Mouse (Mus musculus): ENCODE results near the gene Col25a1.
A peak's percentile ranks its signal among the peaks of the same experiment; 100 is the strongest.

The Col25a1 gene

DNA sequence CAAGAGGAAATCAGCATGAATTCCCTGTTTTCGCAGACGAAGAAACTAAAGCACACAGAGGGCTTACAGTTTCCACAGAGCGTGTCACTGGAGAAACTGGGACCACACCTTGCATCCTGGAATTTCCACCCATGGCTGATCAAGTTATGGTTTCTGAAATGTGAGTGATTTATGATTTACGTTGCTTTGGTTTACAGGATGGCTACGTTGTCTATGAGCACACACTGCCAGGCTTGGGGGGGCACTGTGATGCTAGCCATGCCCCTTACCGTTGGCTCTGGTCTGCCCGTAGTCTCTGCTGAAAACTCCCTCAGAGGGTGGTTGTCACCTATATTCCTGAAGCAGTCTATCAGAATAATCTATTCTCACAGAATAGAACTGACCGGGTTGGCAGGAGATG, at the start of gene Col25a1:
TSS of gene Col25a1 (plus strand) at position 301 of the 400 bp plus-strand sequence.
- no peak for DNase-seq (ENCODE audit: low spot score)

DNA sequence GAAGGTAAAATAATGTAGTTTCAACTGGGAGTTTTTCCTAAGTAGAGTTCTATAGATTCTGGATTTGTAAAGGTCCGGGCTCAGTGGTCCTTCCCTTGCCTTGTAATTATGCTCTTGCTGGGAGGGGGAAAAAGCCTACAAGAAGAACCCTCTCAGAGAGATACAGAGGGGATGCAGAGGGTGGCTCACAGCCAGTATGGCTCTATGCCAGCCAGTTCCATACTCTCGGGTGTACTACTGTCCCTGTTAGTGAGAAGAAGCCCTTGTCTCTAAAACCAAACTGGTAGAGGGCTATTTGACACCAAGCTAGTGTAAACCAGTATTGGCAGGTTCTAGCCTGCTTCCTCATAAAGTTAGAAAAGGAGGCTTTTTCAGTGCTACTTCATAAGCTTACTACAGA, 48.0 kb upstream of the Col25a1 start:
- no peak for DNase-seq (ENCODE audit: low spot score)

DNA sequence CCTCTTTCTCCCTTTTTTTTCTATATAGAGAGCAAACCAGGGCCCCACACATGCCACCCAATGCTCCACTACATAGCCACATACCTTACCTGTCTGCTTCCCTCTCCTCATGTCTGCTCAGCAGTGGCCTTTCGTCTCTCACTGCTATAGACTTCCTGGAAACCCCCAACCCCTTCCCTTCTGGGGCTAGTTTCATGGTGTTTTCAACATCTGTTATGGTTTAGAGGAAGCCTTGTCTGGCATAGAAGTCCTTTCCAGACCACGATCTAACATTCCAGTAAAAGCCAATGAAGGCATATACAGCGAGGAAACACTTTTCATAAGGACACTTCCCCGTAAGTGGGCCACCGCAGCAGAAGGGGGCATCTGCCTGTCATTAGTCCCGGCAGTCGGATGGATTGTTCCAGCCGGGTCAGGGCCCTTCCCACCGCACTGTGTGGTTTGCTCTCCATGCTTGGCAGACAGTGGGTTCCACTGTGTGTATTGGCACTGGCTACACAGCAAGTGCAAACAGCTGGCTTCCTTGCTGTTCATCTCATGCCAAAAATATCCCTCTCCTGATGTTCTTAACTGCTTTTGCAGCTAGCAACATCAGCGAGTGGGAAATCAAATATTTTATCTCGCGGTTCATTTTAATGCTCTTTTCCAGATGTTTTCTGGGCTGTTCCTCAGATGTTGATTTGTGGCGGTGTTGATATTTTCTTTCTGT, 44.8 kb upstream of the Col25a1 start:
- DNase-seq (ENCODE audit: low spot score), result no peak

DNA sequence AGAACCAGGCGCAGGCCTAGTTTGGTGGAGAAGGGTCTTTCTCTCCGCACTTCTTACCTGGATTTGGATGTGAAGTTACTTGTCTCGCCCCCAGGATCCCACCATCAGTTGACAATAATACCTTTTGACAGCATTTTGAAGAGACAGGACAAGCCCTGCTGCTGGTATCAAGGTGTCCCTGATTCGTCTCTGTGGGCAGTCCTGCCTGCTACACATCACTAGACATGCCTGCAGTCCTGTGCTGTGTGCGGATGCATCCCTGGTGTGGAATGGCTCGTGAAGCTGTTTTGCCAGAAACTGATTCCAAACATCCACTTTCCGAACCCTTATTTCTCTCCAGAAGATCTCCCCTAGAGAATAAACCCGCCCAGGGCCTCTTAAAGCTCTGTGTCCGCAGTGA, 43.8 kb upstream of the Col25a1 start:
- DNase-seq (ENCODE audit: low spot score), result no peak

DNA sequence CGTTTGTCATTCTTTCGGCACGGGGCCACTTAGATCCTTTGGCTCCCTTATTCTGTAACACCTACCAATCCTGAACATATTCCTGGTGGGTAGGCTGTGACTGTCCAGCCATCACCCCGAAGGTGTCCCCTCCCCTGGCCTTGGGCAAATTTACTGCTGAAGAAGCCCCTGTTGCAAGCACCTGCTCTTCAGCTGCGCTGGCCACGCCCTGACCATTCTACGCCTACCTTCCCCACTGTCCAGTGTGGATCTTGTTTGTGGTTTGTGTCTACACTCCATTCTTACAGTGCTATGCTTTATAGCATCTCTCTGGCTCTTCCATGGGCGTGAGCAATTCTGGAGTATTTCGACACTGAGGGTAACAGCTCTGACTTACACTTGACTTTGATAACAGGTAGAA, 42.6 kb upstream of the Col25a1 start:
- DNase-seq (ENCODE audit: low spot score), result no peak

DNA sequence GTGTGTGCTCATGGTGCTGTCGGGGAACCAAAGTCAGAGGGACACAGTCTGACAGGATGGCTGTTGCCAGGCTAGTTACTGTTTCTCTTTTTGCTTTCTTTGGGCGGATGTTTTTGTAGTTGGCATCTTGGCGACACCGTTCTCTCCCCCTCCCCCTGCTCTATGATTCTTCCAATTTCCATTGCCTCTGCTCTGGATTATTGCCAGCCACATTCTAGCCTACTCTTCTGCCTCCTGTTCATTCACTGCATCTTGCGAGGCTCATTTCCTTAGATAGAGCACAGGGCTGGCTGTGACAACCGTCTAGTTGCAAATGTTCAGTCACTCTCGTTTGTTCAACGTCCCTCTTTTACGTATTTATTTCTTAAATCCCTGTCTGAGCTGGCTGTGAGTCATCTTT, 40.8 kb upstream of the Col25a1 start:
- DNase-seq (ENCODE audit: low spot score), result no peak

DNA sequence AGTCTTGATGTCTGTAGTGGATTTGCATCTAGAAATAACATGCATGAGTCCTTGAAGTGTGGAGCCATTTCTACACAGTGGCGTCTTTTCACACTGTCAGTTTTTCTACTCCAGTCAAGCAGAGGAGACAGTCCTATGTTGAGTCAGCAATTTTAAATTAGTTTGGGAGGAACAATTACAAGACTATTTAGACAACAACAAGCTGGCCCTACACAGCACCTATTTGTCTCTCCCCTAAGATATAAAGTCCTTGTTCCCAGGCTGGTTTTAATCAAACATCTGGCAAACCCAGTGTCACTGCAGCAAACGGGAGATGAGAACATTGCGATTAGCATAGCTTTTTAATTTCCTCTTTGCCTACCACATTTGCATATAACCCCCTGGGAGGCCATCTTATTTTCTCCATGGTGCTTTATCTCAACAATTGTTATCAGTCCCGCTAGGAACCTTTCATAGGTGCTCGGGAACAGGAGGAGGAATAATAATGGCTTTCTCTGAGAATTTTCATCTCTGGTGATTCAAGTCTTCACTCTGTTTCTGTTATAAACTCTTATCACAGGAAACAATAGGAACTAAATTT, 37.1 kb upstream of the Col25a1 start:
- no peak for DNase-seq (ENCODE audit: low spot score)

DNA sequence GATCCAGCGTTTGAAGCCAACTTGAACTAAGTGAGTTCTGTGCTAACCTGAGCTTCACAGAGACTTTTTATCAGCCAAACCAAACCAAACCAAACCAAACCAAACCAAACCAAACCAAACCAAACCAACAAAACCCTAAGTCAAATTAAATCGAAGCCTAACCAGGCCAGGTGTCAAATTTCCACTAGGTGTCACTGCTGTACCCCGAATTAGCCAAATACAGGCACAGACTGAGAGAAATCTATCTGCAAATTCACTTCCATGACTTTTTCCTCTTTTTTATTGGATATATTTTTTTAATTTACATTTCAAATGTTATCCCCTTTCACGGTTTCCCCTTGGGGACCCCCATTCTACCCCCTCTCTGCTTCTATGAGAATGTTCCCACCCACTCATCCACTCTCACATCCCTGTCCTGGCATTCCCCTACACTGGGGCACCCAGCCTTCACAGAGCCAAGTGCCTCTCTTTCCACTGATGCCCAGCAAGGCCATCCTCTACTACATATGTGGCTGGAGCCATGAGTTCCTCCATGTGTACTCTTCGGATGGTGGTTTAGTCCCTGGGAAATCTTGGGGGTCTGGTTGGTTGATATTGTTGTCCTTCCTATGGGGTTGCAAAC, 36.0 kb upstream of the Col25a1 start:
- DNase-seq (ENCODE audit: low spot score), result peak; percentile 61

DNA sequence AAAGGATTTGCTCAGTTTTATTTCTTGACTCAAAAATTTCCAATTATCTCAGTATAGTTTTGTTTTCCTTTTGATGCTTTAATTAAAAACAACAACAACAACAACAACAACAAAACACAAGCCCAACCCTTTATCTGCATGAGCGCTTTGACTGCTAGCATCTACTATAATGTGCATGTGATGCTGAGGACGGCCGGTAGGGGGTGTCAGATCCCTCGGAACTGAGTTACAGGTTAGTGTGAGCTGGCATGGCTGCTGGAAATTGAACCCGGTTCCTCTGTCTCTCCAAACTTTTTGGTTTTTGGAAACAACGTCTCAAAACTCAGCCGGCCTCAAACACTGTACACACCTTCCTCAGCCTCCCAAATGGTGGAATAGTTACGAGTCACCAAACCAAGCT, 27.8 kb upstream of the Col25a1 start:
- DNase-seq (ENCODE audit: low spot score), result peak; percentile 32

DNA sequence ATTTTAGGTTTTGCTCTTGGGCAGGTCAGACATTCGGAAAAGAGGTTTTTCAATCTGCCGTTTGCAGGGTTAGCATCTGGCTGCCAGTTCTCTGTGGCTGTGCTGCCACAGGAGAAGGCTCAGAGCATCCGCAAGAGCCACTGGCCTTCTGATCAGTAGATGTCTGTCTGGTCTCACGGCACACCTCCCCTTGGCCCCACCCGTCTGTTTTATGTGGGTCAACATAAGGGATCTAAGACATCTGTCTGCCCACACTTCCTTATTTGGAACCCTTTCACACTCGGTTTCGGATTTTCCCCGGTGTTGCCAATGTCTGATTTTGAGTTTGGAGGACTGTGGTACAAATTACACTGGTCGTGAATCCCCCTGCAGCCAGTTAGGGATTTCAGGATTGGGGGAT, 26.8 kb upstream of the Col25a1 start:
- DNase-seq (ENCODE audit: low spot score), result no peak

DNA sequence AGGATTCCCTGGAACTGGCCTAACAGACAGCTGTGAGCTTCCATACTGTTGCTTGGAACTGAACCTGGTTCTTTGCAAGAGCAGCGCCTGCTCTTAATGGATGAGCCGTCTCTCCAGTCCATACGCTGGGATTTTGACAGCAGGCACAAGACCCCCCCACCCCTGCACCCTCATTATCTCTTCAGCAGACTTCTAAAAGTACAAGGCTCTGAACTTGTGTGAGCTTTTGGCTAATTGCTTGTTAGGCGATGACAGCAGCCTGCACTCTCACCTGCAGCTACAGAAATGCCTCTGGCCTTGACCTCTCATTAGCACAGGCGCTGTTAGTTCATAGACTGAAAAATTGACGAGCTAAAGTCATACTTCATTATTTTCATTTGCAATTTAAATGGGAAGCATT, 14.4 kb upstream of the Col25a1 start:
- DNase-seq (ENCODE audit: low spot score), result no peak

DNA sequence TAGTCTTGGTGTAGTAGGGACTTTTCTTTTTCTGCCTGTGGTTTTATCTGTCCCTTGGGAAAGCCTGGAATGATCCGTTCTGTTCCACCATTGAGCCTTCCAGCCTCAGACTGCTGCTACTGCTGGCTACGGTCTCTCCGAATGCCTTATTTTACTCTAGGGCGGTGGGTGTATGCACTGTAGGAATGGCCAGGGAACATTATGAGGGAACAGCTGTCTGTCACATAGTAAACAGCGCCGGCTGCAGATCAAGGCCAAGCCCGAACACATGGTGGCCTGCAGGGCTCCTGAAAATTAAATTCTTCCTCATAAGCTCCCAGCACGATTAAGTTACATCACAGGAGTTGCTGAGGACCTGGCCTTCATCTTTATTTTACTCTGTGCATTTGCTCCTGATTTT, 3.5 kb upstream of the Col25a1 start:
- DNase-seq (ENCODE audit: low spot score), result no peak

DNA sequence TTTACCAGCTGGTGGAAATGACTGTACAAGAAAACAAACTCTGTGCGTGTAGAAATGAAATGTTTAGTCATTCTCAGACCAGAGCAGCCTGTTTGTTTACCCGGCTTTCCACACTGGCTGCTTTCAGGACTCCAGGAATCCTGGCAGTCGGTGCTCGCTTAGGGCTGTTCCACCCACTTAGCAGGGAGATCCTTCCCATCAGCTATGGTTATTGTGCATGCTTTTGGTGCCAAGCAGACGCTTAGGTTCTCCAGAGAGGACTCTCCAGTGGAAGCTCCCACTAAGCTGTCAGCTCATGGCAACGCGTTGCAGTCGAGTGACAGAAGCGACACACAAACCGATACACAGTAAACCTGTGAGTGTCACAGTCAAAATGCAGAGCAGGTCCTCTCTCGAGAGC, 2.7 kb upstream of the Col25a1 start:
- no peak for DNase-seq (ENCODE audit: low spot score)

DNA sequence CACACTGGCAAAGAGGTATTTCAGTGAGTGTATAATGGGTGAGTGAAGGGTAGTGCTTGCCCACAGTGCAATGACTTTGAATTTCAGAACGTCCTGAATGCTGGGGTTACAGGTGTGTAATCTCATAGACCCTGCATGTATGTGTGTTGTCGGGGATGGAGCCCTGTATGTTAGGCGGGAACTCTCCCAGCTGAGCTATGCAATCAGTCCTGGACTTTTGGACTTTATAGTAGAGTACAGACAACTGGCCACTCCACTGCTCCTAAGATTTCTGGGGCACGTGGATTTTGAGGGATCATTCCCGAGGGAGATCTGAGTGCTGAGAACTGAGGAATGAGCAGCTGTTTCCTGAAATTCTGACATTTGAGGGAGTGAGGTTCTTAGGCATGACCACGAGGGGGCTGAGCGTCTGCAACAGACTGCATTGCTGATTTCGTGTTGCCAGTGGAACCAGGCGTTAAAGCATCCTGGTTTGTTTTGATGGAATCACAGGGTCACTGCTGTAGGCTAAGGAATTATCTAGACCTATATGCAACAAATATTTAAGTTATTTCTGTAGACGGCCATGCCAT, 1.6 kb upstream of the Col25a1 start:
- peak; percentile 38 for DNase-seq (ENCODE audit: low spot score)

DNA sequence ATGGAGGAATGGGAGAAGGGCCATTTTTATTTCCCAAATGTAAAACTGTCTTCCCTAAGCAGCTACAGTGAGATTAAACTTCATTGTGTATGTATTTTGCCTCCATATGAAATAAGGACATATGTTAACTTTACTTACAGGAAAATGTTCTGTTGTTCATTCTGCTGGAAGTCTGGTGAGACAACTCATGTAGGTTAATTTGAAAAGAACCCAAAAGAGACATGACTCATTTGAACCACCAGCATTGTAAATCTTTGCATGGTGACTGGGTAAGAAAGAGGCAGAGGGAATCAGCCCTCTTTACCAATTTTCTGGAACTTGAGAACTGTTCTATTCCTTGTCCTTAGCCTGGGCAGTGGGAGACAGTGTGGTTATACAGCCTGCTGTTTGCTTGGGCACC, 5.9 kb downstream of the Col25a1 start:
- no peak for DNase-seq (ENCODE audit: low spot score)

DNA sequence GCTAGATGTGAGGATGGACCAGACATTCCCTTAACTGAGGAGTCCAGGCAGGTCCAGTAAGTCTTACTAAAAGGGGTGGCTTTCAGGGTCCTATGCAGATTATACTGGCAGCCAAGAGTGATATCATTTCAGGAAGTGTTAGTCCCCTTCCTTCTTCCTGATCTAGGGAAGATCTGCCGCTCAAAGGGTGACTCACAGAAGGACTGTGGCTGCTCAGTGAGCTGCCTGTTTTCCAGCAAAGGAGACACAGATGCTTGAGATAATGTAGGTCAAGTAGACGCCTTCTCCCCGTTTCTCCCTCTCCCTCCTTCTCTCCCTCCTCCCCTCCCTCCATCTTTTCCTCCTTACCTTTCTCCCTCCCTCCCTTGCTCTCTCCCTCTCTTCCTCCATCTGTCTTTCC, 6.3 kb downstream of the Col25a1 start:
- DNase-seq (ENCODE audit: low spot score), result no peak

DNA sequence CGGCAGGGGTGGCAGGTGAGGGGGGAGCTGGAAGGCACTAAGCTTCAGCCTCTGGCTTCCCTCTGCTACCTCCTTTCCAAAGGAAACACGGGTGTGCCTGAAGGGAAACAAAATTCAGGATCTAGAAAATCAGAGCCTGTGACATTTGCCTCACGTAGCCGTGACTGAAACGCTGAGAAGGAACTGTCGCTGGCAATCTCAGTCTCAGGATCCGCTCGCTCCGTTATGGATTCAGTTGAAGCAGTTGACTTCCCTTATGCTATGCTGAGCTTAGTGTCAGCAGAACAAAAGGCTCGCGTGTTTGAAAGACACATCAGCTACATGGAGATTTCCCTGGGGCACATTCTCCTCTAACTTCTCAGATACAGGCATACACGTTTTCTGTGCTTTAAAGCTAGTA, 14.6 kb downstream of the Col25a1 start:
- DNase-seq (ENCODE audit: low spot score), result no peak

DNA sequence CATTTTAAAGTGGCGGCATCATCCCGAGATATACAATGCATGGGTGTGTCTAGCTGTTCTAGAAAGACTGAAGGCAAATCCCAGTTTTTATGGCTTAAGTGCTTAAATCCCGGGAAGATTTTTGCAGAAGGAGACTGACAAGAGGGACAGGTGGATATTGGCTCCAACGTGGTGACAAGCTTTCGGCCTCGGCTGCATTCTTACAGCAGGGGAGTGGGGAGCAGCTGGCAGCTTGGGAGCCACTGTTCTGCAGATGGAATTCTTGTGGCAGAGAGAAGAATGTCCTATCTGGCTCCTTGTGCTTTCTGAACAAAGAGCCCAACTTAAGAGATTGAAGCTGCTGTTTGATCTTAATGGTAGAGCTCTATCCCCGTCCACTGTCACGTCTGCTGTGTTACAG, 16.5 kb downstream of the Col25a1 start:
- DNase-seq (ENCODE audit: low spot score), result no peak

DNA sequence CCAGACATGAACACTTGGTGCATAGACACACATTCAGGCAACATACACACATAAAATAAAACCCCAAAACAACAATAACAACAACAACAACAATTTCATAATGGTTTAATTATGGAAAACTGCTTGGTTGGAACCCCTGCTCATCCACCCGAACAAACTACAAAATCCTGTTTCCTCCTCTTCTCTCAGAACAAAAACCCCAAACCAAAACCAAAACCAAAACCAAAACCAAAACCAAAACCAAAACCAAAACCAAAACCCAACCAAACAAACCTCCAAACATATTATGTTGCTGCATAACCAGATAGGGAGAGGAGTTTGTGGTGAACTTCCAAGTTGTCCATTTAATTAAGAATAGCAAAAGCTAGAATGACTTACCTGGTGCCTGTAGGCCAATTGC, 17.9 kb downstream of the Col25a1 start:
- no peak for DNase-seq (ENCODE audit: low spot score)

DNA sequence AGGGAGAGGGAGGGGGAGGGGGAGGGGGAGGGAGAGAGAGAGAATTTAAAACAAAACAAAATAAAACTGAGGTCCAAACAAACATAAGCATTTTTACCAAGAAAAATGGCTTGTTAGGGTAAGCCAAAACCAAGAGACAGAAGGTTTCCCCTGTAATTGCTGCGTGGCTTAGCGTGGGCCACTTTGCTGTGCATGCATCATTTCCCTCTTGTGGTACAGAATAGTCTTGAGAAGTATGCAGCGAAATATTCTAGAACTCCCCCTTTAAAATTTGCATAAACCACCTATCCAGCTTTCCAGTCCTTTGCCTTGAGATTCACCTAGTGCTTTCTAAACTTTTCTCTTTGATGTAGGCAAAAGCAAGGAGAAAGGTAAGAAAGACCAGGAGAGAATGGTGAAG, 21.8 kb downstream of the Col25a1 start:
- DNase-seq (ENCODE audit: low spot score), result no peak

DNA sequence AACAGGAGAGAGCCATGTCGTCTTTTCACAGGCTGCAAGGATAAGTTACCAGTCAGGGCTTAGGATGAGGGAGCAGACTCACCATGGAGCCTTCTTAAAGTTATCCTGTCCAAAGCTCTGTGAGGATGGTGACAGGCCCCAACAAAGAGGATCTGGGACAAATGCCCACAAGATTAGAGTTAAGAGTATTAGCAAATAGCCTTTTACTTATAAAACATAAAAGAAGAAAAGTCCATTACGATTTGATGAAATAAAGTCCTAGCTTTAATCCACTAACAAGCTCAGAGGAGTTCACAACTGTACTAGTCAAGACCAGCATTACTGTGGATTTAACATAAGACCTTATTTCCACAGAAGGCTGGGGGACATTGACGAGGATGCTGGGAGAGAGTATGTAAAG, 26.2 kb downstream of the Col25a1 start:
- no peak for DNase-seq (ENCODE audit: low spot score)

DNA sequence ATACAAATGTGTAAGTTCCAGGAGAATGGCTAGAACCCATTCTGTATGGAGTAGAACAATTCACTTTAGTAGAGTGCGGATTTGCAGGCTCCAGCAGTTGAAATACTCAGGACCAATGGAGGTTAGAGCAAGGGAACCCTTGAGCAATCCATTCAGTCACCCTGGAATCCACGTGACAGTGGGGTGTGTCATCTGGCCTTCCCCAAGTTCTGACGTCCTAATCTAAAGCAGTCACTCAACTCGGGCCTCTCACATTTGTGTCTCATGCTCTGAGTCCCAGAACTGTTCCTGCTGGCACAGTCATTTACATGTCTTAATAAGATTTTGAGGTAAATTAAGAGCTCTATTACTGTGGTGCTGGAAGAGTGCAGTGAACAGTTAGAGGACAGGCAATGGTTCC, 28.6 kb downstream of the Col25a1 start:
- no peak for DNase-seq (ENCODE audit: low spot score)

DNA sequence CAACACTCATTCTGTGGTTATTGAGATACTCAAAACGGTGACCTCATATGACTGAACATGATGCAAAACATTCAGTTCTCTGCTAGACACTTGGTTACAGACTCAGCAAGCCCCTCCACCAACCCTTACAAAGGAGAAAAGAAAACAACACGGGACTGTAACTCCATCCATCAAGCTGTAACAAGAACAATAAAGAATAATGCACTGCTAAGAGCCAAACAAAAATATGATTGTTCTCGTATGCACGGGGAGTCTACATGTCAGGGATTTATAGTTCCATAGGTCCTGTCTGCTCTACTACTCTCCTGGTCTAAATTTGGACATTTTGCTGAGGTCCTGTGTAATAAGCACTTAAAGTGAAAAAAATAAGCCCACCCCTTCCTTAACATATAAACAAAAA, 29.6 kb downstream of the Col25a1 start:
- DNase-seq (ENCODE audit: low spot score), result no peak

All from embryo, embryonic 10 days (tissue).